Mouse (Mus musculus) spleen, adult 2 months (tissue): ENCODE measurements around the gene 8030411F24Rik. TPM values are rescaled to one million over a fixed set of nuclear protein-coding genes. Genes with fewer than 3 reads are reported as not detected.

Experiments used
- DNase-seq, 2 experiments: peaks; one replicate each; pipeline versions ENCODE4 v3.0.0 to v3.0.0-alpha.2; 2012 to 2021; ENCODE audit warnings: low spot score in 2 of 2, low read depth in 1 of 2
- H3K27ac ChIP-seq: fragments of 200-500 bp; 2 replicates; pipeline ENCODE4 v1.5.1; 2012; ENCODE audit warnings: low read length, inconsistent platforms; ENCODE audit not compliant: insufficient read depth
- H3K27me3 ChIP-seq: fragments of 200-500 bp; 2 replicates; pipeline ENCODE4 v1.6.1; 2012; ENCODE audit warnings: mild to moderate bottlenecking, moderate library complexity, low read length, inconsistent platforms; ENCODE audit not compliant: control insufficient read depth, insufficient read depth
- H3K36me3 ChIP-seq: fragments of 200-500 bp; 2 replicates; pipeline ENCODE4 v1.6.1; 2012; ENCODE audit warnings: mild to moderate bottlenecking, low read length, inconsistent platforms; ENCODE audit not compliant: control insufficient read depth, insufficient read depth
- H3K4me1 ChIP-seq: fragments of 200-500 bp; 2 replicates; pipeline ENCODE4 v1.6.1; 2011; ENCODE audit warnings: inconsistent platforms; ENCODE audit not compliant: control insufficient read depth, insufficient read depth, insufficient read length
- H3K4me3 ChIP-seq: fragments of 200-500 bp; 2 replicates; pipeline ENCODE4 v1.5.1; 2011; ENCODE audit warnings: mild to moderate bottlenecking, inconsistent platforms; ENCODE audit not compliant: insufficient read depth, insufficient read length; ENCODE audit errors: extremely low read depth
- CTCF ChIP-seq: fragments of 200-500 bp; IDR thresholded peaks from 2 replicates; pipeline ENCODE4 v1.5.1; 2011; ENCODE audit warnings: mild to moderate bottlenecking, inconsistent platforms; ENCODE audit not compliant: insufficient read depth, insufficient read length, insufficient replicate concordance; ENCODE audit errors: extremely low read depth
- POLR2A ChIP-seq: fragments of 200-500 bp; IDR thresholded peaks from 2 replicates; pipeline ENCODE4 v1.6.1; 2011; ENCODE audit warnings: low read depth, low read length, inconsistent platforms
- WGBS: fragments of 180-500 bp; shearing (Covaris S2); methylation state at CpG from one replicate; pipeline ENCODE4 v1.1.7; 2018; 5-methylcytosine and 5-hydroxymethylcytosine counted together
- polyA plus RNA-seq: library from polyadenylated mRNA; depleted of rRNA; stranded (reverse); fragments of >200 nt; gene quantifications from 2 replicates; pipeline ENCODE4 v1.2.3, GENCODE M21; 2012; rRNA removed

Gene 8030411F24Rik
- polyA plus RNA-seq, 1 experiment: not detected

GRCm38 (mm10) chr2:148819909-148820308 lies 38.1 kb downstream of the 8030411F24Rik start, which contains the start of gene Cst13:
TSS of gene Cst13 (plus strand) at chr2:148820081.
- no peak for DNase-seq
- no peak for TF ChIP-seq CTCF
- no peak for TF ChIP-seq POLR2A
- Histone ChIP-seq H3K4me3 (no peak within 1 kb of the TSS), H3K4me1 (no peaks in the 10 kb centered on the region), H3K36me3 (no peaks in the 10 kb centered on the region), H3K27ac (no peak within 1 kb of the TSS), H3K27me3 (no peaks in the 10 kb centered on the region)

- Histone ChIP-seq H3K4me1 (no peaks in the 10 kb centered on the region), H3K27ac (no peak overlapping the region), H3K27me3 (no peaks in the 10 kb centered on the region), H3K4me3 (no peak overlapping the region), H3K36me3 (no peaks in the 10 kb centered on the region)
- TF ChIP-seq CTCF: no peak
- TF ChIP-seq POLR2A: no peak
- no peak for DNase-seq
- WGBS: 74% methylated on average over 1 of the region's 1 CpGs
Measured at GRCm38 (mm10) chr2:148825986-148826385, 44.2 kb downstream of the 8030411F24Rik start.

- DNase-seq: no peak
- Histone ChIP-seq H3K36me3 (no peaks in the 10 kb centered on the region), H3K27me3 (no peaks in the 10 kb centered on the region), H3K4me3 (no peak within 1 kb of the TSS), H3K4me1 (no peaks in the 10 kb centered on the region), H3K27ac (no peak within 1 kb of the TSS)
- TF ChIP-seq CTCF (no peak), POLR2A (no peak)
- 71% methylated on average over 4 of the region's 4 CpGs for WGBS
Measured at GRCm38 (mm10) chr2:148834912-148835311, 53.1 kb downstream of the 8030411F24Rik start, which contains the start of gene Cst9. TSS of gene Cst9 (plus strand) at chr2:148835147.

Other genes starting within 250 kb of the 8030411F24Rik start
- 16.4 and 17.7 TPM in 2 replicates for gene Nxt1, start 109.4 kb upstream of the 8030411F24Rik start, polyA plus RNA-seq
- gene Gzf1, start 101.0 kb upstream of the 8030411F24Rik start, polyA plus RNA-seq: 2.6 and 2.9 TPM in 2 replicates
- gene Napb, start 49.5 kb upstream of the 8030411F24Rik start, polyA plus RNA-seq: 0.13 and 0.15 TPM in 2 replicates
- not detected in 2 replicates for gene Cstl1, start 31.7 kb upstream of the 8030411F24Rik start, polyA plus RNA-seq
- not detected in 2 replicates for gene Cst11, start 10.5 kb upstream of the 8030411F24Rik start, polyA plus RNA-seq
- gene Cst12, start 7.4 kb downstream of the 8030411F24Rik start, polyA plus RNA-seq: not detected in 2 replicates
- not detected in 2 replicates for gene Cst8, start 16.8 kb downstream of the 8030411F24Rik start, polyA plus RNA-seq
- gene Cst13, start 38.1 kb downstream of the 8030411F24Rik start, polyA plus RNA-seq: not detected in 2 replicates
- not detected in 2 replicates for gene Cst9, start 53.1 kb downstream of the 8030411F24Rik start, polyA plus RNA-seq
- gene 9230104L09Rik, start 83.0 kb downstream of the 8030411F24Rik start, polyA plus RNA-seq: not detected in 2 replicates
- 742 and 822 TPM in 2 replicates for gene Cst3, start 93.7 kb downstream of the 8030411F24Rik start, polyA plus RNA-seq
- gene Gm1330, start 221.2 kb downstream of the 8030411F24Rik start, polyA plus RNA-seq: not detected in 2 replicates
- gene Gm10750, start 235.2 kb downstream of the 8030411F24Rik start, polyA plus RNA-seq: not detected in 2 replicates